Mouse (Mus musculus): Measurements from ENCODE around the gene Cxadr. TPM values are rescaled to one million over a fixed set of nuclear protein-coding genes. Genes with fewer than 3 reads are reported as not detected.

Gene Cxadr
- polyA plus RNA-seq, 2 experiments: 7.7 to 11.7 TPM

DNA sequence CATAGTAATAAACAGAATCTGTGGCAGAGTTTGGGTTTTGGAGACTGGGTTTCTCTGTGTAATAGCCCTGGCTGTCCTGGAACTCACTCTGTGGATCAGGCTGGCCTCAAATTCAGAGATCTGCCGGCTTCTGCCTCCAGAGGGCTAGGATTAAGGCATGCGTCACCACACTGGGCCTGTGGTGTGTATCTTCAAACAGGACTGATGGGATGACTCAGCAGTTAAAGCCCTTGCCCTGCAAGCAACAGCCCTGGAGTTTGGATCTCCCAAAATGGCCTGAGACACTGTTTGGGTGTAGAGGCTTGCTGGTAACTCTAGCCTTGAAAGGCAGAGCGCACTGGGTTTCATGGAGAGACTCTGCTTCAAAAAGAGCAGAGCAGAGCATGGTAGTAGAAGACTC, 98.1 kb downstream of the Cxadr start:
- H3K9me3 ChIP-seq (ENCODE audit: control insufficient read depth, low read length): no peaks in the 10 kb centered on the region
- no peaks in the 10 kb centered on the region for H3K4me1 ChIP-seq (replicated peaks; ENCODE audit: control insufficient read depth in 2 of 2, insufficient read depth in 2 of 2, low read length in 1 of 2)
- DNase-seq (ENCODE audit: low read depth in 3 of 3, low spot score in 3 of 3) (no peak), ATAC-seq (ENCODE audit: insufficient read depth) (no peak)
- no peak for TF ChIP-seq EP300 (IDR thresholded peaks at IDR 0.05; ENCODE audit: low read depth)
- TF ChIP-seq CTCF (IDR thresholded peaks at IDR 0.05; ENCODE audit: low read depth): no peak
- H3K4me3 ChIP-seq (ENCODE audit: insufficient read depth in 1 of 2, low read depth in 2 of 2, low read length in 2 of 2): no peak overlapping the region
- H3K36me3 ChIP-seq (replicated peaks; ENCODE audit: control insufficient read depth, insufficient read depth, low read depth): no peaks in the 10 kb centered on the region
- no peak overlapping the region for H3K4me2 ChIP-seq (ENCODE audit: low read depth)
- 47% methylated on average over 3 of the region's 3 CpGs for WGBS (ENCODE audit: insufficient replicate concordance)
- no peak overlapping the region for H3K9ac ChIP-seq (replicated peaks)
- H3K27ac ChIP-seq: no peak overlapping the region
- H3K27me3 ChIP-seq (ENCODE audit: control insufficient read depth, insufficient read depth, low read length): no peaks in the 10 kb centered on the region

- Histone ChIP-seq H3K27me3 (ENCODE audit: control insufficient read depth, insufficient read depth, low read length) (no peaks in the 10 kb centered on the region), H3K4me3 (ENCODE audit: insufficient read depth in 1 of 2, low read depth in 2 of 2, low read length in 2 of 2) (no peak overlapping the region), H3K9me3 (ENCODE audit: control insufficient read depth, low read length) (no peaks in the 10 kb centered on the region), H3K9ac (replicated peaks) (no peak overlapping the region), H3K4me2 (ENCODE audit: low read depth) (no peak overlapping the region), H3K4me1 (replicated peaks; ENCODE audit: control insufficient read depth in 2 of 2, insufficient read depth in 2 of 2, low read length in 1 of 2) (no peaks in the 10 kb centered on the region), H3K27ac (no peak overlapping the region), H3K36me3 (replicated peaks; ENCODE audit: control insufficient read depth, insufficient read depth, low read depth) (no peaks in the 10 kb centered on the region)
- DNase-seq (ENCODE audit: low read depth in 3 of 3, low spot score in 3 of 3) (no peak), ATAC-seq (ENCODE audit: insufficient read depth) (no peak)
- TF ChIP-seq CTCF (IDR thresholded peaks at IDR 0.05; ENCODE audit: low read depth) (no peak), EP300 (IDR thresholded peaks at IDR 0.05; ENCODE audit: low read depth) (no peak)
- WGBS (ENCODE audit: insufficient replicate concordance): 10% methylated on average over 2 of the region's 2 CpGs
Observed at GRCm38 (mm10) chr16:78402316-78402715, 101.0 kb downstream of the Cxadr start.

GRCm38 (mm10) chr16:78406657-78407056, 105.4 kb downstream of the Cxadr start:
- no peaks in the 10 kb centered on the region for H3K27me3 ChIP-seq (ENCODE audit: control insufficient read depth, insufficient read depth, low read length)
- no peaks in the 10 kb centered on the region for H3K4me1 ChIP-seq (replicated peaks; ENCODE audit: control insufficient read depth in 2 of 2, insufficient read depth in 2 of 2, low read length in 1 of 2)
- H3K9me3 ChIP-seq (ENCODE audit: control insufficient read depth, low read length): no peaks in the 10 kb centered on the region
- no peaks in the 10 kb centered on the region for H3K36me3 ChIP-seq (replicated peaks; ENCODE audit: control insufficient read depth, insufficient read depth, low read depth)
- WGBS (ENCODE audit: insufficient replicate concordance): 63% methylated on average over 2 of the region's 2 CpGs
- no peak for TF ChIP-seq CTCF (IDR thresholded peaks at IDR 0.05; ENCODE audit: low read depth)
- no peak for TF ChIP-seq EP300 (IDR thresholded peaks at IDR 0.05; ENCODE audit: low read depth)
- no peak overlapping the region for H3K4me3 ChIP-seq (ENCODE audit: insufficient read depth in 1 of 2, low read depth in 2 of 2, low read length in 2 of 2)
- H3K9ac ChIP-seq (replicated peaks): no peak overlapping the region
- no peak overlapping the region for H3K27ac ChIP-seq
- H3K4me2 ChIP-seq (ENCODE audit: low read depth): no peak overlapping the region
- DNase-seq (ENCODE audit: low read depth in 3 of 3, low spot score in 3 of 3) (no peak), ATAC-seq (ENCODE audit: insufficient read depth) (no peak)

DNA sequence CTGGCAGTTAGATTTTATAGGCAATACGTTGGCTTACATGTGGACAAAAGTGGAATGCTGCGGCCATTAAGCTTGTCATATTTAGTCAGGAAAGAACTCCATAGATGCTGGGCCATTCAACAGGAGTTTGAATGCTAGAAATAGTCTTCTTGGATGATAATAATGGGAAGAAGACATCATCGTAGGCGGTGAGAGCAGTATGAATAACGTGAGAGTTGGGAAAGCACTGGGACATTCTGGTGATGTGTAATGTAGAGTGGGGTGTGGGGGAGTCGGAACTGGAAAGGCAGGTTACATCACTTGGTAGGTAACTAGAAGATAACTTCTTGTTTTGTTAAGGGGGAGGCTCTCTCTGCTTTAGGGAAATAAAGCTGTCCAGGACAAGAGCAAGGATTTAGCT, 106.6 kb downstream of the Cxadr start:
- DNase-seq (ENCODE audit: low read depth in 3 of 3, low spot score in 3 of 3) (no peak), ATAC-seq (ENCODE audit: insufficient read depth) (no peak)
- Histone ChIP-seq H3K4me1 (replicated peaks; ENCODE audit: control insufficient read depth in 2 of 2, insufficient read depth in 2 of 2, low read length in 1 of 2) (no peaks in the 10 kb centered on the region), H3K27me3 (ENCODE audit: control insufficient read depth, insufficient read depth, low read length) (no peaks in the 10 kb centered on the region), H3K9me3 (ENCODE audit: control insufficient read depth, low read length) (no peaks in the 10 kb centered on the region), H3K27ac (no peak overlapping the region), H3K4me2 (ENCODE audit: low read depth) (no peak overlapping the region), H3K4me3 (ENCODE audit: insufficient read depth in 1 of 2, low read depth in 2 of 2, low read length in 2 of 2) (no peak overlapping the region), H3K36me3 (replicated peaks; ENCODE audit: control insufficient read depth, insufficient read depth, low read depth) (no peaks in the 10 kb centered on the region), H3K9ac (replicated peaks) (no peak overlapping the region)
- WGBS (ENCODE audit: insufficient replicate concordance): 76% methylated on average over 6 of the region's 6 CpGs
- TF ChIP-seq CTCF (IDR thresholded peaks at IDR 0.05; ENCODE audit: low read depth): no peak
- TF ChIP-seq EP300 (IDR thresholded peaks at IDR 0.05; ENCODE audit: low read depth): no peak

Other genes with a start within 250 kb of the Cxadr start
- gene Btg3, start 75.7 kb downstream of the Cxadr start, polyA plus RNA-seq (2012; rRNA removed): 4.1 and 6.3 TPM in 2 replicates
- 21.3 and 24.9 TPM in 2 replicates for gene Btg3, start 75.7 kb downstream of the Cxadr start, polyA plus RNA-seq (2014; fragmentation: Nextera tagmentation; extraction: Ambion mirVana)